In the genomic region with DNA sequence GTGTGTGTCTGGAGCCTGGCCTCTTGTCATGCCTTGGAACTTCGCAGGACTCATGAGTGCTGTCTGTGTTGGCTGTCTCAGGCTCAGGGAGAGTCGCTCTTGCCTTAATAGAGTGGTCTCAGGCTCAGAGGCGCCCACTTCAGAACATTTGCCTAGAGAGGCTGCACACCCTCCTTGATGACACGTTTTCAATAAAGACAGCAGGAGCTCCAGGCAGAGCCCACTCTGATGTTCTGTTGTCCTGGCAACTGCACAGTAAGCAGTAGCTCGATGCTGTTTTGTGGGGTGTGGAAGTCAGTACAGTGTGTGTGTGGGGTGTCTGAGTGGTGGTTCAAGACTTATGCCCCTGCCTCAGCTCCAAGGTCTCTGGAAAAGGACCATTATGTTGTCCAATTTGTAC, we compare ENCODE assay signal across 19 mouse cellular contexts.
DNase-seq lines count a peak whose midpoint lies in the region; ATAC-seq and TF ChIP-seq lines count a peak whose summit lies in the region.
"Had no signal": no experiment of that assay in that cellular context is flagged by ENCODE, and none has a peak within 500 bp of the region (broad histone marks: within the 10 kb centered on the region; RNA-seq: fewer than 3 reads in every experiment).

No protein-coding gene starts in this region.

- H3K27me3 ChIP-seq in forebrain, postnatal 0 days (ENCODE audit: insufficient read depth, low read length): no peaks in the 10 kb centered on the region
- no peaks in the 10 kb centered on the region for H3K27me3 ChIP-seq in forebrain, embryonic 12.5 days
- no peaks in the 10 kb centered on the region for H3K27me3 ChIP-seq in lung, postnatal 0 days (replicated peaks; ENCODE audit: insufficient read depth, low read length)
- H3K27me3 ChIP-seq: embryonic facial prominence, embryonic 12.5 days; heart, embryonic 15.5 days; hindbrain, embryonic 13.5 days had no signal

- no peak for TF ChIP-seq POLR2A in brain, embryonic 14.5 days (IDR thresholded peaks at IDR 0.05; ENCODE audit: borderline replicate concordance, extremely low read depth, insufficient read depth, insufficient read length, poor library complexity, severe bottlenecking)

- no peak for TF ChIP-seq CTCF in forebrain, postnatal 0 days (IDR thresholded peaks at IDR 0.05; ENCODE audit: low read depth)
- no peak for TF ChIP-seq CTCF in brain, embryonic 14.5 days (IDR thresholded peaks at IDR 0.05; ENCODE audit: borderline replicate concordance, extremely low read depth, insufficient read depth, insufficient read length)
- no peak for TF ChIP-seq CTCF in lung, postnatal 0 days (IDR thresholded peaks at IDR 0.05)

- ATAC-seq in forebrain, postnatal 0 days: peak; percentile 51
- no peak for ATAC-seq in forebrain, embryonic 12.5 days (ENCODE audit: low FRiP score)
- no peak for ATAC-seq in lung, postnatal 0 days

- H3K4me1 ChIP-seq in forebrain, postnatal 0 days (ENCODE audit: insufficient read depth): no peaks in the 10 kb centered on the region
- H3K4me1 ChIP-seq in forebrain, embryonic 12.5 days: no peaks in the 10 kb centered on the region
- H3K4me1 ChIP-seq in lung, postnatal 0 days (ENCODE audit: insufficient read depth, low read depth, low read length): no peaks in the 10 kb centered on the region
- H3K4me1 ChIP-seq: embryonic facial prominence, embryonic 12.5 days; heart, embryonic 15.5 days; hindbrain, embryonic 13.5 days had no signal

- H3K9ac ChIP-seq in forebrain, postnatal 0 days: no peak overlapping the region
- no peak overlapping the region for H3K9ac ChIP-seq in forebrain, embryonic 12.5 days
- H3K9ac ChIP-seq in lung, postnatal 0 days (replicated peaks; ENCODE audit: low read depth): no peak overlapping the region
- H3K9ac ChIP-seq: embryonic facial prominence, embryonic 12.5 days; heart, embryonic 15.5 days; hindbrain, embryonic 13.5 days had no signal

- 57% methylated on average over 5 of the region's 5 CpGs for WGBS in forebrain, postnatal 0 days
- WGBS in forebrain, embryonic 12.5 days: 80% methylated on average over 5 of the region's 5 CpGs
- WGBS in lung, postnatal 0 days: 77% methylated on average over 5 of the region's 5 CpGs

- no peak for TF ChIP-seq EP300 in lung, postnatal 0 days (IDR thresholded peaks at IDR 0.05)

- peak; percentile 28 for DNase-seq in forebrain, postnatal 0 days
- peak; percentile 36 to 43 for DNase-seq in layer of hippocampus, postnatal 14 days (ENCODE audit: low spot score in 2 of 2)
- DNase-seq in layer of hippocampus, postnatal 25 days (ENCODE audit: extremely low spot score in 1 of 2, low spot score in 1 of 2): no peak
- peak; percentile 33 for DNase-seq in brain, embryonic 14.5 days (ENCODE audit: low read depth)
- DNase-seq in lung, postnatal 0 days (ENCODE audit: low spot score): no peak
- DNase-seq: adrenal gland, adult 8-10 months; adrenal gland, postnatal 36 days; cerebellum, adult 11-12 months; cerebellum, adult 9-10 months; cerebellum, postnatal 25 days; gastrocnemius, postnatal 14 days; heart, adult 2 months; heart, postnatal 14 days had no signal

- no peak overlapping the region for H3K4me3 ChIP-seq in forebrain, postnatal 0 days (ENCODE audit: low read depth, low read length)
- no peak overlapping the region for H3K4me3 ChIP-seq in forebrain, embryonic 12.5 days (replicated peaks)
- no peak overlapping the region for H3K4me3 ChIP-seq in lung, postnatal 0 days (ENCODE audit: low read depth, low read length)
- H3K4me3 ChIP-seq: embryonic facial prominence, embryonic 12.5 days; heart, adult 2 months; heart, embryonic 15.5 days; hindbrain, embryonic 13.5 days had no signal

- no peaks in the 10 kb centered on the region for H3K9me3 ChIP-seq in forebrain, postnatal 0 days (ENCODE audit: low read length)
- peaks cover 8% of the 10 kb centered on the region; the same call in 1 of the 2 replicates for H3K9me3 ChIP-seq in forebrain, embryonic 12.5 days
- 0 out of 2 replicates have a peak, but pooled peaks cover 2% of the 10 kb centered on the region for H3K9me3 ChIP-seq in lung, postnatal 0 days (ENCODE audit: low read length)

- no peaks in the 10 kb centered on the region for H3K36me3 ChIP-seq in forebrain, postnatal 0 days (ENCODE audit: insufficient read depth)
- H3K36me3 ChIP-seq in forebrain, embryonic 12.5 days (replicated peaks): no peaks in the 10 kb centered on the region
- H3K36me3 ChIP-seq in lung, postnatal 0 days (ENCODE audit: insufficient read depth, low read length): no peaks in the 10 kb centered on the region
- H3K36me3 ChIP-seq: embryonic facial prominence, embryonic 12.5 days; heart, embryonic 15.5 days; hindbrain, embryonic 13.5 days had no signal

- no peak overlapping the region for H3K4me2 ChIP-seq in forebrain, postnatal 0 days (ENCODE audit: low read depth)
- no peak overlapping the region for H3K4me2 ChIP-seq in forebrain, embryonic 12.5 days
- no peak overlapping the region for H3K4me2 ChIP-seq in lung, postnatal 0 days (replicated peaks; ENCODE audit: low read depth, low read length)
- H3K4me2 ChIP-seq: embryonic facial prominence, embryonic 12.5 days; heart, embryonic 11.5 days; heart, embryonic 15.5 days; hindbrain, embryonic 13.5 days had no signal

- no peak overlapping the region for H3K27ac ChIP-seq in forebrain, postnatal 0 days (ENCODE audit: low read depth, low read length)
- H3K27ac ChIP-seq in forebrain, embryonic 12.5 days: no peak overlapping the region
- no peak overlapping the region for H3K27ac ChIP-seq in lung, postnatal 0 days (ENCODE audit: low read length)
- H3K27ac ChIP-seq: embryonic facial prominence, embryonic 12.5 days; heart, adult 2 months; heart, embryonic 15.5 days; hindbrain, embryonic 13.5 days; hindbrain, postnatal 0 days had no signal

Comparison
In these comparisons a context has a peak if more than half of its experiments do, and no peak if none do; other contexts are left out.
1. DNase-seq: peak in forebrain, postnatal 0 days (single experiment), layer of hippocampus, postnatal 14 days (2 of 2) and brain, embryonic 14.5 days (single experiment); none in layer of hippocampus, postnatal 25 days (0 of 2) and lung, postnatal 0 days (single experiment).